Mouse (Mus musculus) CH12.LX (cell line): ENCODE measurements at regions not wholly inside any gene's neighbourhood (a gene's known extent, or its start where the extent isn't known, plus 50 kb on each side); places are given as distances from the start of the nearest gene placed in this dataset.

Experiments
- DNase-seq: peaks from one replicate; pipeline ENCODE4 v3.0.0-alpha.2; 2013; ENCODE audit errors: extremely low read depth
- H3K27ac ChIP-seq: 2 replicates; pipeline ENCODE4 v1.5.1; 2012; ENCODE audit warnings: low read depth, mild to moderate bottlenecking, control low read depth, moderate library complexity; ENCODE audit not compliant: insufficient read depth
- H3K27me3 ChIP-seq: replicated peaks from 2 replicates; pipeline ENCODE3; 2012; ENCODE audit warnings: inconsistent platforms
- H3K36me3 ChIP-seq, 2 experiments: replicated peaks in 1 of 2; 2 replicates each; pipeline versions ENCODE3 to v1.6.1; 2012; ENCODE audit warnings: inconsistent platforms in 1 of 2, low read length in 1 of 2, mild to moderate bottlenecking in 1 of 2, mixed read lengths in 1 of 2, moderate library complexity in 1 of 2; ENCODE audit not compliant: control insufficient read depth in 1 of 2, insufficient read depth in 1 of 2
- H3K4me1 ChIP-seq, 2 experiments: 2 replicates each; pipeline ENCODE4 v1.6.1; 2012; ENCODE audit warnings: inconsistent platforms in 1 of 2, moderate library complexity in 1 of 2; ENCODE audit not compliant: insufficient read depth in 2 of 2, control insufficient read depth in 1 of 2
- H3K4me2 ChIP-seq: 2 replicates; pipeline ENCODE4 v1.6.1; 2012; ENCODE audit warnings: low read depth, mild to moderate bottlenecking, control low read depth; ENCODE audit not compliant: poor library complexity, insufficient read depth, severe bottlenecking
- H3K4me3 ChIP-seq, 3 experiments: fragments of 150-350 bp in 1 of 3; sonication (generic) in 1 of 3; replicated peaks in 1 of 3; 2 replicates each; pipeline versions ENCODE3 to v1.5.1; 2011 to 2012; ENCODE audit warnings: low read depth in 2 of 3, low read length in 2 of 3, mild to moderate bottlenecking in 2 of 3, moderate library complexity in 2 of 3, control low read depth in 1 of 3, improper control_type of control experiment in 1 of 3, inconsistent platforms in 1 of 3, mixed read lengths in 1 of 3; ENCODE audit not compliant: poor library complexity in 1 of 3
- H3K79me2 ChIP-seq: replicated peaks from 2 replicates; pipeline ENCODE4 v1.6.1; 2012; ENCODE audit warnings: mild to moderate bottlenecking, moderate library complexity; ENCODE audit not compliant: control insufficient read depth, poor library complexity, insufficient read depth, severe bottlenecking; ENCODE audit errors: extremely low read depth
- H3K9ac ChIP-seq: 2 replicates; pipeline ENCODE4 v1.6.1; 2012; ENCODE audit warnings: low read depth, mild to moderate bottlenecking, control low read depth, moderate library complexity; ENCODE audit not compliant: insufficient read depth
- H3K9me3 ChIP-seq: replicated peaks from 2 replicates; pipeline ENCODE3; 2012; ENCODE audit warnings: low read length, inconsistent platforms, mixed read lengths
- ELF1 ChIP-seq: IDR thresholded peaks from 2 replicates; pipeline ENCODE4 v1.6.1; 2014; ENCODE audit warnings: low read depth, mild to moderate bottlenecking, inconsistent platforms, low read length, improper control_type of control experiment
- ETS1 ChIP-seq: conservative IDR thresholded peaks from 2 replicates; pipeline ENCODE4 v1.6.1; 2012; ENCODE audit warnings: low read depth, mild to moderate bottlenecking, inconsistent platforms, low read length, improper control_type of control experiment, moderate library complexity
- HCFC1 ChIP-seq: IDR thresholded peaks from 2 replicates; pipeline ENCODE4 v1.6.1; 2012; ENCODE audit warnings: low read depth, mild to moderate bottlenecking, inconsistent platforms, low read length, improper control_type of control experiment
- JUN ChIP-seq: IDR thresholded peaks from 2 replicates; pipeline ENCODE4 v1.6.1; 2011; ENCODE audit warnings: low read depth, mild to moderate bottlenecking, low read length, improper control_type of control experiment, moderate library complexity; ENCODE audit not compliant: insufficient read depth
- JUND ChIP-seq: conservative IDR thresholded peaks from 2 replicates; pipeline ENCODE4 v1.6.1; 2011; ENCODE audit warnings: low read depth, low read length, improper control_type of control experiment
- MAX ChIP-seq: IDR thresholded peaks from 2 replicates; pipeline ENCODE4 v1.6.1; 2011; ENCODE audit warnings: low read length, improper control_type of control experiment
- MXI1 ChIP-seq: IDR thresholded peaks from 2 replicates; pipeline ENCODE4 v1.6.1; 2011; ENCODE audit warnings: mild to moderate bottlenecking, low read depth, low read length, improper control_type of control experiment
- MYC ChIP-seq: IDR thresholded peaks from 2 replicates; pipeline ENCODE4 v1.6.1; 2011; ENCODE audit warnings: low read depth, mild to moderate bottlenecking, improper control_type of control experiment, low read length
- NRF1 ChIP-seq: IDR thresholded peaks from 2 replicates; pipeline ENCODE4 v1.6.1; 2014; ENCODE audit warnings: low read depth, mild to moderate bottlenecking, inconsistent platforms, low read length, improper control_type of control experiment, moderate library complexity
- PAX5 ChIP-seq: IDR thresholded peaks from 2 replicates; pipeline ENCODE4 v1.6.1; 2012; ENCODE audit warnings: low read length, inconsistent platforms, mixed read lengths
- POLR2A ChIP-seq: IDR thresholded peaks from 2 replicates; pipeline ENCODE4 v1.6.1; 2011; ENCODE audit warnings: low read depth, mild to moderate bottlenecking, improper control_type of control experiment, low read length
- POLR2AphosphoS2 ChIP-seq: IDR thresholded peaks from 2 replicates; pipeline ENCODE4 v1.6.1; 2011; ENCODE audit warnings: low read depth, low read length, improper control_type of control experiment
- RCOR1 ChIP-seq: conservative IDR thresholded peaks from 2 replicates; pipeline ENCODE4 v1.6.1; 2012; ENCODE audit warnings: low read depth, mild to moderate bottlenecking, inconsistent platforms, low read length, improper control_type of control experiment
- TBP ChIP-seq: conservative IDR thresholded peaks from 2 replicates; pipeline ENCODE4 v1.6.1; 2011; ENCODE audit warnings: low read depth, low read length, improper control_type of control experiment
- UBTF ChIP-seq: IDR thresholded peaks from 2 replicates; pipeline ENCODE4 v1.6.1; 2012; ENCODE audit warnings: low read depth, mild to moderate bottlenecking, inconsistent platforms, low read length, improper control_type of control experiment, moderate library complexity
- USF1 ChIP-seq: IDR thresholded peaks from 2 replicates; pipeline ENCODE4 v1.6.1; 2014; ENCODE audit warnings: low read depth, mild to moderate bottlenecking, inconsistent platforms, low read length, improper control_type of control experiment
- USF2 ChIP-seq: conservative IDR thresholded peaks from 2 replicates; pipeline ENCODE4 v1.6.1; 2011; ENCODE audit warnings: low read depth, low read length, improper control_type of control experiment
- ZC3H11A ChIP-seq: IDR thresholded peaks from 2 replicates; pipeline ENCODE4 v1.6.1; 2012; ENCODE audit warnings: low read depth, mild to moderate bottlenecking, inconsistent platforms, low read length, improper control_type of control experiment
- dilution Hi-C: fragments of 300-500 bp; cut with MboI; formaldehyde crosslinking; loops from 2 replicates; pipeline ENCODE4 v1.14.3; 2020; ENCODE audit warnings: low sequenced_read_pairs; ENCODE audit not compliant: extremely low pct_unique_long_range_greater_than_20kb, extremely low pct_ligation_motif_present
- in situ Hi-C: fragments of 300-500 bp; cut with MboI; formaldehyde crosslinking; loops from 3 replicates; pipeline ENCODE4 v1.14.3; 2019; ENCODE audit warnings: low sequenced_read_pairs, low pct_ligation_motif_present, low pct_unique_long_range_greater_than_20kb, mixed read lengths

- in situ Hi-C loops = no loop called here
- no peak for TF ChIP-seq POLR2A
- no peak for TF ChIP-seq RCOR1
- no peak for TF ChIP-seq TBP
- no peak for TF ChIP-seq UBTF
- TF ChIP-seq MAX = no peak
- TF ChIP-seq MYC = no peak
- TF ChIP-seq USF1 = no peak
- no peak for TF ChIP-seq POLR2AphosphoS2
- TF ChIP-seq, all 38 proteins: peak for 0
- no peak overlapping the region for H3K4me3 ChIP-seq
- peaks cover 4% of the 10 kb centered on the region for H3K9me3 ChIP-seq
- H3K27me3 ChIP-seq = no peaks in the 10 kb centered on the region
- dilution Hi-C loops = no loop called here
- DNase-seq = no peak
- H3K4me2 ChIP-seq = no peak overlapping the region
- peaks cover 2 to 3% of the 10 kb centered on the region in 2 experiments; a peak in 1 of 4 replicates for H3K4me1 ChIP-seq
- H3K36me3 ChIP-seq = no peaks in the 10 kb centered on the region
- H3K79me2 ChIP-seq = no peaks in the 10 kb centered on the region
- no peak overlapping the region for H3K9ac ChIP-seq
- no peak overlapping the region for H3K27ac ChIP-seq
Observed at GRCm38 (mm10) chr5:74880048-74880437, 164.5 kb downstream of the Chic2 start.

GRCm38 (mm10) chr5:74879098-74880047 is 165.2 kb downstream of the Chic2 start:
- in situ Hi-C loops = no loop called here
- H3K4me1 ChIP-seq = peaks cover 2 to 3% of the 10 kb centered on the region in 2 experiments; a peak in 1 of 4 replicates
- dilution Hi-C loops = no loop called here
- H3K27ac ChIP-seq = no peak overlapping the region
- no peak overlapping the region for H3K4me3 ChIP-seq
- H3K9me3 ChIP-seq = peaks cover under 1% of the 10 kb centered on the region
- H3K27me3 ChIP-seq = no peaks in the 10 kb centered on the region
- TF ChIP-seq MXI1 (no peak), ETS1 (no peak), NRF1 (no peak), PAX5 (no peak), ELF1 (no peak), JUND (no peak), JUN (no peak), USF2 (no peak), HCFC1 (no peak), ZC3H11A (no peak)
- no peak for DNase-seq
- H3K79me2 ChIP-seq = no peaks in the 10 kb centered on the region
- H3K4me2 ChIP-seq = no peak overlapping the region; the same call in 1 of the 2 replicates
- no peak overlapping the region for H3K9ac ChIP-seq
- H3K36me3 ChIP-seq = no peaks in the 10 kb centered on the region
